Mouse (Mus musculus) forebrain, postnatal 0 days (tissue): Measurements from ENCODE around the gene Tspan15. TPM values are rescaled to one million over a fixed set of nuclear protein-coding genes. Genes with fewer than 3 reads are reported as not detected.

Experiments used
- ATAC-seq: fragments of 200-750 bp; cut with Nextera tagmentation; 2 replicates; pipeline ENCODE4 v1.8.0; 2017; ENCODE audit warnings: mild to moderate bottlenecking, moderate library complexity
- DNase-seq: peaks from one replicate; pipeline ENCODE4 v3.0.0-alpha.2; 2015
- H3K27ac ChIP-seq: fragments of 300-500 bp; sonication (generic); 2 replicates; pipeline ENCODE4 v1.5.1; 2014; ENCODE audit warnings: low read depth, mild to moderate bottlenecking, antibody characterized with exemption, low read length, moderate library complexity, mixed read lengths
- H3K27me3 ChIP-seq: fragments of 300-500 bp; sonication (generic); 2 replicates; pipeline ENCODE4 v1.6.1; 2014; ENCODE audit warnings: mild to moderate bottlenecking, low read length, mixed read lengths; ENCODE audit not compliant: insufficient read depth
- H3K36me3 ChIP-seq: fragments of 300-500 bp; sonication (generic); 2 replicates; pipeline ENCODE4 v1.6.1; 2014; ENCODE audit warnings: mild to moderate bottlenecking, moderate library complexity; ENCODE audit not compliant: insufficient read depth
- H3K4me1 ChIP-seq: fragments of 300-500 bp; sonication (generic); 2 replicates; pipeline ENCODE4 v1.6.1; 2014; ENCODE audit warnings: antibody characterized with exemption; ENCODE audit not compliant: insufficient read depth
- H3K4me2 ChIP-seq: fragments of 300-500 bp; sonication (generic); 2 replicates; pipeline ENCODE4 v1.6.1; 2014; ENCODE audit warnings: low read depth, mild to moderate bottlenecking, moderate library complexity
- H3K4me3 ChIP-seq: fragments of 300-500 bp; sonication (generic); 2 replicates; pipeline ENCODE4 v1.5.1; 2014; ENCODE audit warnings: low read depth, low read length, mixed read lengths
- H3K9ac ChIP-seq: fragments of 300-500 bp; sonication (generic); 2 replicates; pipeline ENCODE4 v1.6.1; 2014; ENCODE audit warnings: mild to moderate bottlenecking
- H3K9me3 ChIP-seq: fragments of 300-500 bp; sonication (generic); 2 replicates; pipeline ENCODE4 v1.6.1; 2016; ENCODE audit warnings: low read length
- CTCF ChIP-seq: sonication (generic); IDR thresholded peaks from 2 replicates; pipeline ENCODE4 v1.5.1; 2016; ENCODE audit warnings: antibody characterized with exemption, control low read depth, low read depth
- WGBS: fragments of 180-500 bp; shearing (Covaris S2); extraction: QIAGEN DNeasy Blood & Tissue Kit; methylation state at CpG from one replicate; pipeline ENCODE4 v1.1.7; 2014; 5-methylcytosine and 5-hydroxymethylcytosine counted together
- polyA plus RNA-seq: library from polyadenylated mRNA; unstranded; fragments of >200 nt; fragmentation: Nextera tagmentation; extraction: Ambion mirVana; gene quantifications from 2 replicates; pipeline ENCODE4 v1.2.1, GENCODE M21; 2015
- total RNA-seq: library from RNA; depleted of rRNA; stranded (reverse); fragments of >200 nt; gene quantifications from 2 replicates; pipeline ENCODE4 v1.2.3, GENCODE M21; 2014; rRNA removed

Tspan15 gene
- total RNA-seq (7.2 and 11.6 TPM in 2 replicates), polyA plus RNA-seq (11.6 and 15.2 TPM in 2 replicates)

DNA sequence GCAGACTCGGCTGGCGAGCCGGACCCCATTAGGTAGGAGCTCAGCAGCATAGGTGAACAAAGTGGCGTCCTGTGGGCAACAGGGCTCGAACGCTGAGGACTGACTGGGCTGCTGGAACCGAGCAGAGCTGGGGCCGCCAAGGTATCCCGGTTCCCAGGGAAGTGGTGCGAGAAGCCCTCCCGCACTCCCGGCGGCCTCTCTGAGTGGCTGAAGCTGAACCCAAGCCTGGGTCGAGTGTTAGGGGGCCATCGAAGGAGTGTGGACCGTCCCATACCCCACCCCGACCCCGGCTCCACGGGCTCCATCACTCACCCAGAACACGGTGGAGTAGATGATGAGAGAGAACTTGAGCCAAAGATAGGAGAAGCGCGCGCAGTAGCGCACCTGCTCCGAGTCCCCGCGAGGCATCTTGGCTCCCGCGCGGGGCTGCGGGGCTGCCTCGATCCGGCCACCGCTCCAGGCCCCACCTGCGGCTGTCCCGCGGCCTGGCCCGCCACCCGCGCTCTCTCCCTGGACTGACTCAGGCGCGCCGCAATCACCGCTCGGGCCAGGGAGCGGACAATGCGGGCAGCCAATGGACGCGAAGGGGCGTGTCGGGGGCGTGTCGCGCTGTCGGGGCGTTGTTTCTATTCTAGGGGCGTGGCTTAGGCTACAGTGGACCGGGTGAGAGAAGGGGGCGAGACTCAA is at the start of gene Tspan15:
TSS of gene Tspan15 (minus strand) at position 544 of the 687 bp plus-strand sequence.
- peak; percentile 85 for DNase-seq
- Histone ChIP-seq H3K4me3 (peak within 1 kb of the TSS; percentile 70), H3K4me2 (peak within 1 kb of the TSS; percentile 97), H3K27me3 (no peaks in the 10 kb centered on the region), H3K4me1 (peaks cover 5% of the 10 kb centered on the region; the same call in 1 of the 2 replicates), H3K27ac (no peak within 1 kb of the TSS), H3K36me3 (no peaks in the 10 kb centered on the region), H3K9ac (peak within 1 kb of the TSS; percentile 56), H3K9me3 (no peaks in the 10 kb centered on the region)
- TF ChIP-seq CTCF = no peak
- ATAC-seq = peak; percentile 97
- WGBS = 1% methylated on average over 58 of the region's 59 CpGs

DNA sequence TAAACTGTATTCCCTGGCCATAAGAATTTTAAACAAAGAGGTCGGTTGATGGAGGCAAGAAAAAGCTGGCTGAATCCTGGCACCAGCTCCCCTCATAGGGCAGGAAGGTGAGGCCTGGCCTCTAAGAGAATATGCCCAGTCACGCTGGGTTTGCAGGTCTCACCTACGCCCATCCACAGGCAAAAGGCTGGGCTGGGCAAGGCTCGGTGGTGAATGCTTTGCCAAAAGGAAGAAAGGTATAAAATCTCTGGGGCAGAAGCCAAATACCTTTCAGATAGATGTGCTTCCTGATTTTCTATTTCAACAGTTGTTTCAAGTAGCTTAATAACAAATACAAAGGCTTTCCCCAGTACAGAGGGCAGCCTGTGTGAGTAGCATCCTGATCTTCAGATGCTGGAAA is 48.6 kb upstream of the Tspan15 start:
- Histone ChIP-seq H3K4me2 (no peak overlapping the region), H3K36me3 (peaks cover 61% of the 10 kb centered on the region), H3K27me3 (no peaks in the 10 kb centered on the region), H3K27ac (no peak overlapping the region), H3K4me3 (no peak overlapping the region), H3K9ac (no peak overlapping the region), H3K4me1 (no peaks in the 10 kb centered on the region), H3K9me3 (no peaks in the 10 kb centered on the region)
- WGBS = 91% methylated on average over 4 of the region's 4 CpGs
- DNase-seq (no peak), ATAC-seq (no peak)
- TF ChIP-seq CTCF = no peak

DNA sequence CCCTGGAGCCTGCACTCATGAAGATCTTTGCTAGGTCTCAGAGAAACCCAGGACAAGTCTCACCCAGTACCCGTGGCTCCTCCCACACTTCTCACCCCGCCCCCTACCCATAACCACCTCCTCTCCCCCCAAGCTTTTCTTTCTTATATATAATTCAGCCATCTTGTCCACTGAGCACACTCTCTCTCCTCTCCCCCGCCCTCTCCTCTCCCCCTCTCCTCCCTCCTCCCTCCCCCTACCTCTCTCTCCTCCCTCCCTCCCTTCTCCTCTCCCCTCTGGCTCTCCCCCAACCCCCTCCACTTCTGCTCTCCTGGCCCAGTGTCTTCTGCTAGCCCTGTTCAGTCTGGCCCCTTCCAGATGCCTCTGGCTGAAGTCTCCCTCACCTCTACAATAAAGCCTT is 48.0 kb upstream of the Tspan15 start:
- Histone ChIP-seq H3K4me3 (no peak overlapping the region), H3K4me2 (no peak overlapping the region), H3K4me1 (no peaks in the 10 kb centered on the region), H3K27ac (no peak overlapping the region), H3K27me3 (no peaks in the 10 kb centered on the region), H3K9me3 (no peaks in the 10 kb centered on the region), H3K36me3 (peaks cover 61% of the 10 kb centered on the region), H3K9ac (no peak overlapping the region)
- ATAC-seq (no peak), DNase-seq (no peak)
- no peak for TF ChIP-seq CTCF
- WGBS = 78% methylated on average over 3 of the region's 3 CpGs

DNA sequence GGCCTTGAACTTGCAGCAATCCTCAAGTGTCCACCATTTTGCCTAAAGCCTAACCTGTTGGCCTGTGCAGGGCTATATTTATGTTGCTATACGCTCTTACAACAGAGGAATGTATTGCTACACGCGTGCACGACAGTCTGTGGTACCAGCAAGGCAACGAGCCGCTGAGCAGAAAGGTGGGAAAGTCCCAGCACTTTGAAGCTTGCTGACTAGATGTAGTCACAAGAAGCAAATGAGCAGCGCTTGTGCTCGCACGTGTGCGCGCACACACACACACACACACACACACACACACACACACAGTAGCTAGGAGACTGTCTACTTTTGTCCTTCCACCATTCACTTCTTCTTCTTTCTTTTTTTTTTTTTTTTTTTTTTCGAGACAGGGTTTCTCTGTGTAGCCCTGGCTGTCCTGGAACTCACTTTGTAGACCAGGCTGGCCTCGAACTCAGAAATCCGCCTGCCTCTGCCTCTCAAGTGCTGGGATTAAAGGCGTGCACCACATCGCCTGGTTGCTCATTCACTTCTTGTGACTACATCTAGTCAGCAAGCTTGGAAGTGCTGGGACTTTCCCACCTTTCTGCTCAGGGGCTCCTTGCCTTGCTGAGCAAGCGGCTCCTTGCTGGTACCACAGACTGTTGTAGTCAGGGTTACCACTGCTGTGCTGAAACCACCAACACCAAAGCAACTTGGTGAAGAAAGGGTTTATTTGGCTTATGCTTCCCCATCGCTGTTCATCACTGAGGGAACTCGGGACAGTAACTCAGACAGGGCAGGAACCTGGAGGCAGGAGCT is 46.6 kb upstream of the Tspan15 start:
- Histone ChIP-seq H3K4me2 (no peak overlapping the region), H3K9ac (no peak overlapping the region), H3K4me1 (no peaks in the 10 kb centered on the region), H3K4me3 (no peak overlapping the region), H3K27me3 (no peaks in the 10 kb centered on the region), H3K9me3 (no peaks in the 10 kb centered on the region), H3K36me3 (peaks cover 61% of the 10 kb centered on the region), H3K27ac (no peak overlapping the region)
- 94% methylated on average over 18 of the region's 19 CpGs for WGBS
- DNase-seq (no peak), ATAC-seq (no peak)
- no peak for TF ChIP-seq CTCF

DNA sequence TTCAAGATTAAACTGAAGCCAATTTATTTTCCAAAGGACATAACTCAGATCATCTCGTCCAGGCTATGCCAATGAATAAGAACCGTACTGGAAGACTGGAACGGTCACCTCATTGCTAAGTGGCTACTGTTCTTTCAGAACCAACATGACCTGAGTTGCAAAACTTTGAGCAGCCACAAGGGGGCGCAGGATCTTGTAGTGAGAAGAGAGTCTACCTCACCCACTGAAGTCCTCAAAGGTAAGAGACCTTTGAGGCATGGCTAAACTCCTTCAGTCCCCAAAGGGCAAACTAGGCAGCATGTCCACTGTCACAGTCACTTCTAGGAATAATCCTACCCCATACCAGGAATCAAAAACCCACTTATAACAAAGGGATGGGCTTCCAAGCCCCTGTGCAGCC is 44.2 kb upstream of the Tspan15 start:
- WGBS = 28% methylated on average over 4 of the region's 4 CpGs
- H3K36me3 ChIP-seq = peaks cover 59% of the 10 kb centered on the region
- H3K4me2 ChIP-seq = no peak overlapping the region
- ATAC-seq (no peak), DNase-seq (peak; percentile 67)
- no peaks in the 10 kb centered on the region for H3K4me1 ChIP-seq
- no peak overlapping the region for H3K27ac ChIP-seq
- no peaks in the 10 kb centered on the region for H3K9me3 ChIP-seq
- H3K4me3 ChIP-seq = no peak overlapping the region
- peak; percentile 82 for TF ChIP-seq CTCF
- no peaks in the 10 kb centered on the region for H3K27me3 ChIP-seq
- no peak overlapping the region for H3K9ac ChIP-seq

DNA sequence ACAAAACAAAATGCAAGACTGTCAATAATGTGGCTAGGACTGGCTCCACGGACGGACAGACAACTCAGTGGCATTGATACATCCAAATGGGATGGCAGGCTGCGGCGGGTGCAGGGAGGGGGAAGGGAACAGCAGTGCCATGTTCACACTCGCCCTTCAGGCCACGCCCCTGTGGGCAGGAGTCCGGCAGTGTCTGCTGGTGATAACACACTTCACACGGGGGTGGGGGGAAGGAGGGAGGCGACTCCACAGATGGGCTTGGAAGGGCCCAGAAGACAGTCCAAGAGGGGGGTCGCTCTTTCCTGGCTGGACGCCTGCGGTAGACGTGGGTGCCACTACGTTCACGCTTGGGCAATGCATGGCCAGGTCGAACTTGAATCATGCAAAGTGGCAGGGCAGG is 38.2 kb upstream of the Tspan15 start:
- TF ChIP-seq CTCF = no peak
- ATAC-seq = no peak
- 89% methylated on average over 16 of the region's 16 CpGs for WGBS

DNA sequence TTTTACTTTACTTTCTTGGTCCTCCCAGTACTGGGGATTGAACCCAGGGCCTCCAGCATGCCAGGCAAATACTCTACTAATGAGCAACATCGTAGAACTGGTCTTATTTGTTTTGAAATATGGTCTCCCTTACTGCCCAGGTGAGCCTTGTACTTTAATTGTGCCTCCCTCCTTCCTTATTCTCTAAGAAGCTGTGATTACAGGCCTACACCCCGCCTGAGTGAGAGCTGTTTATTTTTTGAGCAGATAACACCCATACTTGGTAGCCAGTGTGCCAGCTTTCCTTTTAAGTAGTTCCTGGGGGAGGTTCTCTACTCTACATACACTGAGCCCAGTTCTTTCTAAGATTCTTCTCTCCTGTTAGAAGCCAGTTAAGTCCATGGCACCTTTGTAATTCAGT is 33.2 kb upstream of the Tspan15 start:
- Histone ChIP-seq H3K4me3 (no peak overlapping the region), H3K9ac (no peak overlapping the region), H3K4me1 (no peaks in the 10 kb centered on the region), H3K9me3 (no peaks in the 10 kb centered on the region), H3K27me3 (no peaks in the 10 kb centered on the region), H3K36me3 (peaks cover 17% of the 10 kb centered on the region), H3K4me2 (no peak overlapping the region), H3K27ac (no peak overlapping the region)
- no peak for TF ChIP-seq CTCF
- WGBS = 77% methylated on average over 2 of the region's 2 CpGs
- no peak for DNase-seq
- no peak for ATAC-seq

More for the DNA sequence above, 38.2 kb upstream of the Tspan15 start:
- H3K9me3 ChIP-seq = no peaks in the 10 kb centered on the region
- no peaks in the 10 kb centered on the region for H3K27me3 ChIP-seq
- DNase-seq = no peak
- no peak overlapping the region for H3K9ac ChIP-seq
- H3K4me3 ChIP-seq = no peak overlapping the region
- no peak overlapping the region for H3K27ac ChIP-seq
- H3K4me2 ChIP-seq = no peak overlapping the region
- H3K4me1 ChIP-seq = no peaks in the 10 kb centered on the region
- H3K36me3 ChIP-seq = peaks cover 64% of the 10 kb centered on the region
